Mouse (Mus musculus): ENCODE results near the gene Itga5. TPM values are rescaled to one million over a fixed set of nuclear protein-coding genes. Genes with fewer than 3 reads are reported as not detected.

Itga5 gene
- polyA plus RNA-seq, 1 experiment: 0.13 TPM

DNA sequence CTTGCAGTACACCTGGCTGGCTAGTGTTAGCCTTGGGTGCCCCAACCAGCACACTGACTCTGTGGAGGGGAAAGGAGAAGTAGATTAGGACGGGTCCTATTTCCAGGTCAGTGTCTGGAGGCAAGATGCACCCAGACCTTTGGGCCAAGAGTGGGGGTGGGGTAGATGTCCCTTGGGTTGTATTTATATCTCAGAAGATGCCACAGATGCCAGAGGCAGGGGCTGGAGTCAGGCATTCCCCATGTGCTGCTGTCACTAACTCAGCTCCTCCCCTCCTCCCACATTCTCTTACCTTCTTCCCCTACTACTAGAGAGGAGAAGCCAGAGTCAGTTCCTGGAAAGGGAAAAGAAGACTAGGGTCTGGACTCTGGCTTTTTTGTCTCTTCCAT is 7.4 kb downstream of the Itga5 start:
- TF ChIP-seq TAL1 (IDR thresholded peaks at IDR 0.05; ENCODE audit: low read length) (no peak), GATA1 (IDR thresholded peaks at IDR 0.05; ENCODE audit: low read length) (no peak)
- no peak overlapping the region for H3K4me3 ChIP-seq (replicated peaks)
- H3K9me3 ChIP-seq (ENCODE audit: control insufficient read depth, low read length): no peaks in the 10 kb centered on the region
- peaks cover 30% of the 10 kb centered on the region for H3K4me1 ChIP-seq (ENCODE audit: control insufficient read depth)
- H3K36me3 ChIP-seq (ENCODE audit: control insufficient read depth): peaks cover 27% of the 10 kb centered on the region
- H3K27me3 ChIP-seq (ENCODE audit: control insufficient read depth): no peaks in the 10 kb centered on the region

DNA sequence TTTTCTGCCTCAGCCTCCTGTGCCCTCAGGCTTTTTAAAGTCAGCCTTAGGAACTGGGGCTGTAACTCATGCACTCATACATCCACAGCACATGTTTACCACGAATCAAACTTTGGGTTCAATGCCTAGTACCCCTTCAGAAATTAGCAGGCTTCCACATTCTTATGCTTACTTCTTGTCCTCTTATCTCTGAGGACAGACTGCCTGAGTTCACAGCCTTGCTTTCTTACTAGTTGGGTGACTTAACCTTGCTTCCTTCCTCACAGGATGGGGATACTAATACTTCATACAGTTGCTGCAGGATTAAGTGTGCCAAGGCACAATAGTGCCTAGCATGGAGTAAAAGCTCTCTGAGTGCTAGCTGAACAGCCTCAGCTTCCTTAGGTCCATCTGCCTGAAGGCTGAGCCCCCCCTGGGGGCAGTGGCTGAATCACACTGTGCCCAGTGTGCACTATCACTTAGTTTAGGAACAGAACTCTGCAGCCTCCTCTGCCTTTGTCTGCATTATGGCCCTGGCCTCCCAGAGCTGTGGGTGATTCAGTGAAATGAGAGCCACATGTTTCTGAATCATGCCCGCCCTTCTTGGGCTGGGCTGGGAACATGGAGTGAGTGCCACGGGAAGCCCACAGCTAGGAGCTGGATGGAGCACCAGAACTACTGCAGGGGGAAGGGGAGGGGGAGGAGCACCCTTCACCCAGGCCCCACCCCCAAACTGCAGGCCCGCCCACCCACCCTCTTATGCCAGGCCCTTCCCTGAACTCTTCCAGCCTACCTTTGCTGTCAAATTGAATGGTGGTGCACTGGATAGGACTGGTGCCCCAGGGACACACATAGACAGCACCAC is 8.1 kb downstream of the Itga5 start:
- Histone ChIP-seq H3K4me3 (replicated peaks) (no peak overlapping the region), H3K27me3 (ENCODE audit: control insufficient read depth) (no peaks in the 10 kb centered on the region), H3K36me3 (ENCODE audit: control insufficient read depth) (peaks cover 33% of the 10 kb centered on the region), H3K4me1 (ENCODE audit: control insufficient read depth) (peaks cover 26% of the 10 kb centered on the region), H3K9me3 (ENCODE audit: control insufficient read depth, low read length) (no peaks in the 10 kb centered on the region)
- no peak for TF ChIP-seq TAL1 (IDR thresholded peaks at IDR 0.05; ENCODE audit: low read length)
- TF ChIP-seq GATA1 (IDR thresholded peaks at IDR 0.05; ENCODE audit: low read length): no peak

DNA sequence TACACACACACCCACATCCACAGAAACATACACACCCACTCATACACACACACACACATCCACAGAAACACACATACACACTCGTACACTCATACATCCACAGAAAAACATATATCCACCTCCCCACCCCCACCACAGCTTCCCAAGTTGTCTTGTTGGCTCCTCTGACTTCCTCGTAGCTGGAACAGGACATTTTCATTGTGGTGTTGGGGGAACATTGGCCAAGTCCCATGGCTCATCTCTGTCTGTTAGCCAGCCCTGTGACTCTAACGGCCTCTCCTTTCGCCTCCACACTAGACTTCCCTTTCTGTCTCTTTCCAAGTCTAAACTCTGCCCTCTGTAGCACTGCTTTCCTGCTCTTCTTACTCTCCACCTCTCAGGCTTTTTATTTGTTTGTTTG is 8.7 kb downstream of the Itga5 start:
- H3K4me3 ChIP-seq (replicated peaks): no peak overlapping the region
- no peaks in the 10 kb centered on the region for H3K27me3 ChIP-seq (ENCODE audit: control insufficient read depth)
- no peaks in the 10 kb centered on the region for H3K9me3 ChIP-seq (ENCODE audit: control insufficient read depth, low read length)
- peaks cover 22% of the 10 kb centered on the region for H3K4me1 ChIP-seq (ENCODE audit: control insufficient read depth)
- TF ChIP-seq TAL1 (IDR thresholded peaks at IDR 0.05; ENCODE audit: low read length) (no peak), GATA1 (IDR thresholded peaks at IDR 0.05; ENCODE audit: low read length) (no peak)
- H3K36me3 ChIP-seq (ENCODE audit: control insufficient read depth): peaks cover 35% of the 10 kb centered on the region

DNA sequence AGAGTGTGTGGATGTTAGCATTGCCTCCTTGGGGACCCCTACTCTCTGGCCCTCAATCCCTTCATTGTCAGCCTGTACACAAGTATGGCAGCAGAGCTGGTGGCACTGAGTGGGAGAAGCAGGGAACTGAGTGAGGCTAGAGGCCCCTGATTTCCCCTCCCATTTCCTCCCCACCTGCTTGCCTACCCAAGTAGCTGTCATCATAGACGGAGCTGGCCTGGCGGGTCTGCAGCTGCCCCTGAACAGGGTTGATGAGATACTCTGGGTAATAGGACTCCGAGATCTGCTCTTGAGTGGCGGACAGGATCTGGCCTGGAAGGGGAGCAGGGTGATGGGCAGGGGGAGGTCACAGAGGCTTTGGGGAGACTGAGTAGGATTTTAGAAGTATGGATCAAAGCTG is 10.4 kb downstream of the Itga5 start:
- no peak for TF ChIP-seq TAL1 (IDR thresholded peaks at IDR 0.05; ENCODE audit: low read length)
- TF ChIP-seq GATA1 (IDR thresholded peaks at IDR 0.05; ENCODE audit: low read length): no peak

DNA sequence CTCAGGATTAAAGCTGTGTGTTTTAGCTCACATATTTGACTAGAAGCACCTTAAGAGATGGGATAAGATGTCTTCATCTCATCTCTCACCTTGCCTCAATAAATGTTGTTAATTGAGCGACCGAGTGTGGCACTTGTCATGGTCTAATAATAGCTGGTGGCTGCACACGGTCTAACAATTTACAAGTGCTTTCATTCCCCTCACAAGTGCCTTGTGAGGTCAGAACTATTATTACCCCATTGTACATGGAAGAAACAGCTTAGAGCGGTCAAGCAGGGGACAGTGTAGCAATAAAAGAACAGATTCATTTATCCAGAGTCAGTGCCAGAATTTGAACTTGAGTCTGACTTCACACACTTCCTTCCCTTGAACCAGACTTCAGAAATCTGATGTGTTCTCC is 11.1 kb downstream of the Itga5 start:
- Histone ChIP-seq H3K4me1 (ENCODE audit: control insufficient read depth) (peaks cover 10% of the 10 kb centered on the region), H3K4me3 (replicated peaks) (no peak overlapping the region), H3K27me3 (ENCODE audit: control insufficient read depth) (no peaks in the 10 kb centered on the region), H3K36me3 (ENCODE audit: control insufficient read depth) (peaks cover 53% of the 10 kb centered on the region), H3K9me3 (ENCODE audit: control insufficient read depth, low read length) (no peaks in the 10 kb centered on the region)
- TF ChIP-seq TAL1 (IDR thresholded peaks at IDR 0.05; ENCODE audit: low read length): no peak
- no peak for TF ChIP-seq GATA1 (IDR thresholded peaks at IDR 0.05; ENCODE audit: low read length)

More for the DNA sequence above, 10.4 kb downstream of the Itga5 start:
- Histone ChIP-seq H3K27me3 (ENCODE audit: control insufficient read depth) (no peaks in the 10 kb centered on the region), H3K36me3 (ENCODE audit: control insufficient read depth) (peaks cover 46% of the 10 kb centered on the region), H3K4me1 (ENCODE audit: control insufficient read depth) (peaks cover 10% of the 10 kb centered on the region), H3K9me3 (ENCODE audit: control insufficient read depth, low read length) (no peaks in the 10 kb centered on the region), H3K4me3 (replicated peaks) (no peak overlapping the region)

DNA sequence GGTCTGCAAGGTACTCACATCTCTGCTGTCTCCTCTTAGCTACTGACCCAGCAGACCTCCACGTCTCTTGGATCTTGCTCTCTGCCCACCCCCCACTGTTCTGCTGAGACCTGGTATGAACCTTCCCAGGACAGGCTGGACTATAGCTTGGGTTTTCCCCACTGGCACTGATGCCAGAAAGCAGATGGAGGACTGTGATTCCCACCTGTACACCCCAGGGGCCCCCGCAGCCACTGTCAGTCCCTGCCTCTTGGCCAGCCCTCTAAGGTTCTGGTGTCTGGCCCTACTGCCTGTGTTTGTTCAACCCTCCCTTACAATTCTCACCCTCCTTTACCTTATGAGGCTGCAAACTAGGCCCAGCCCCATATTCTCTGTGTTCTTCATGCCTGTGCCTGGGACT is 11.9 kb downstream of the Itga5 start:
- Histone ChIP-seq H3K4me3 (replicated peaks) (no peak overlapping the region), H3K9me3 (ENCODE audit: control insufficient read depth, low read length) (no peaks in the 10 kb centered on the region), H3K36me3 (ENCODE audit: control insufficient read depth) (peaks cover 61% of the 10 kb centered on the region), H3K27me3 (ENCODE audit: control insufficient read depth) (no peaks in the 10 kb centered on the region), H3K4me1 (ENCODE audit: control insufficient read depth) (peaks cover 10% of the 10 kb centered on the region)
- TF ChIP-seq TAL1 (IDR thresholded peaks at IDR 0.05; ENCODE audit: low read length) (no peak), GATA1 (IDR thresholded peaks at IDR 0.05; ENCODE audit: low read length) (no peak)

DNA sequence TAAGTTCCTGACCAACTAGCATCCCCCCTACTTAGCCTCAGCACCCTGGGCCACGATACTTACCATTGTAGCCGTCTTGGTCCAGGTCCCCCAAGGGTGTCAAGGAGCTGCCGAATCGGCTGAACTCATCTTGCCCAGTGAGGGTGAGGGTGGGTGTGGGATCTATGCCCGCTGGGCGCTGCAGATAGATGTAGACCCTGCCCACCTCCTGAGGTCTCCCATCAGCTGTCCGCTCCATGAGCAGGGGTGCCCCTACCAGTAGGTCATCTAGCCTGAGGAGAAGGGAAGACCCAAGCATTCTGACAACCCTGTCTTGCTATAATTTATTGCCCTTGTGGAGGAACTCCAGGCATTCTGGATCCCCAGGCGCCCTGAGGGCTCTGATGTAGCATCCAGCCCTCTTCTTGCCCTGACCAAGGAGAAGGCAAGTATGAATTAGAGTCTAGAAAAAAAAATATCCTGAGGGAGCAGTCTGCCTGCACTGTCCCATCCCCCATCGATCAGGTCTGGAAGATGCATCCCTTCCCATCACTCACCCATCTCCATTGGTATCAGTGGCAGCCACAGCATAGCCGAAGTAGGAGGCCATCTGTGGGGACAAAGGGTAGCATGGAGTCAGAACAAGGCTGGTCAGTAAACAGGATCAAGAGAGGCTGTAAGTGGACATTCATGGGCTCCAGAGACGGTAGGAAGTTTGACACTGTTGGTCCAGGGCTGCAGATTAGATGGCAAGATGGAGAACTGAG is 12.9 kb downstream of the Itga5 start:
- peaks cover 5% of the 10 kb centered on the region for H3K4me1 ChIP-seq (ENCODE audit: control insufficient read depth)
- peaks cover 67% of the 10 kb centered on the region for H3K36me3 ChIP-seq (ENCODE audit: control insufficient read depth)
- no peak overlapping the region for H3K4me3 ChIP-seq (replicated peaks)
- H3K27me3 ChIP-seq (ENCODE audit: control insufficient read depth): no peaks in the 10 kb centered on the region
- H3K9me3 ChIP-seq (ENCODE audit: control insufficient read depth, low read length): no peaks in the 10 kb centered on the region
- TF ChIP-seq TAL1 (IDR thresholded peaks at IDR 0.05; ENCODE audit: low read length) (no peak), GATA1 (IDR thresholded peaks at IDR 0.05; ENCODE audit: low read length) (no peak)

DNA sequence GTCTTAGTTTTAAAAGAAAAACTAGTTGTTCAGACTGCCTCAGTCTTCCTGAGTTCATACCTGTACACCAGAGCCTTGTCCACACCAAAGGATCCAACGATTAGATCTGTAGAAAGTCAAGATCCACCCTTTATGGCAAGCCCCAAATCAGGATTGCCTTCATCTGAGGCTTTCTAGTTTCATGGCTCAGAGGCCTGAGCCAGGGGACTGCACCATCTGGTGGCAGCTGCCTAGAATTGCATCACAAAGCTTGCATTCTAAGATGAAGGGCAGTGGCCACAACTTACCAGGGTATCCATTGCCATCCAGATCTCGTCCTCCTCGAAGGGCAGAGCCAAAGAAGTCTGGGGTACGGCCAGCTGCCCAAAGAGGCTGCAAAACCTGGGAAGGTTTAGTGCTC is 13.7 kb downstream of the Itga5 start:
- no peak overlapping the region for H3K4me3 ChIP-seq (replicated peaks)
- no peaks in the 10 kb centered on the region for H3K4me1 ChIP-seq (ENCODE audit: control insufficient read depth)
- H3K9me3 ChIP-seq (ENCODE audit: control insufficient read depth, low read length): no peaks in the 10 kb centered on the region
- TF ChIP-seq TAL1 (IDR thresholded peaks at IDR 0.05; ENCODE audit: low read length) (no peak), GATA1 (IDR thresholded peaks at IDR 0.05; ENCODE audit: low read length) (no peak)
- H3K36me3 ChIP-seq (ENCODE audit: control insufficient read depth): peaks cover 68% of the 10 kb centered on the region
- no peaks in the 10 kb centered on the region for H3K27me3 ChIP-seq (ENCODE audit: control insufficient read depth)

DNA sequence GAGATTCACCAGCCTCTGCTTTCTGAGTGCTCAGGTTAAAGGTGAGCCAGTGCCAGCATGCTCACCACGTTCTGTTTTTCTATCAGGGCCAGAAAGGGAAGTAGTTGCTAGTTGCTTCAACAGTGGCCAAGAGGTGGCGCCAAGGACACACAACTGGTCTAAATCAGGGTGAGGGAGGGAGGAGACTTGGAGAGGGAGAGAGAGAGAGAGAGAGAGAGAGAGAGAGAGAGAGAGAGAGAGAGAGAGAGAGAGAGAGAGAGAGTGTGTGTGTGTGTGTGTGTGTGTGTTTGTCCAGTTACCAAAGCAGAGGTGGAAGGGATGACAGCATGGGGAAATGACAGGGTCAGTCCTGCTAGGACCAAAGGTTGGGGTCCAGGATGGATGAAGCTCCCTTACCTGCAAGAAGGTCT is 19.3 kb downstream of the Itga5 start:
- Histone ChIP-seq H3K4me1 (ENCODE audit: control insufficient read depth) (no peaks in the 10 kb centered on the region), H3K36me3 (ENCODE audit: control insufficient read depth) (peaks cover 46% of the 10 kb centered on the region), H3K27me3 (ENCODE audit: control insufficient read depth) (peaks cover under 1% of the 10 kb centered on the region; the same call in 1 of the 2 replicates), H3K4me3 (replicated peaks) (no peak overlapping the region), H3K9me3 (ENCODE audit: control insufficient read depth, low read length) (no peaks in the 10 kb centered on the region)
- TF ChIP-seq GATA1 (IDR thresholded peaks at IDR 0.05; ENCODE audit: low read length): no peak
- no peak for TF ChIP-seq TAL1 (IDR thresholded peaks at IDR 0.05; ENCODE audit: low read length)
